Mouse (Mus musculus) hindbrain, embryonic 12.5 days (tissue): ENCODE results near the gene Ppil1. TPM values are rescaled to one million over a fixed set of nuclear protein-coding genes. Genes with fewer than 3 reads are reported as not detected.

Experiments
- ATAC-seq: fragments of 200-750 bp; cut with Nextera tagmentation; 2 replicates; pipeline ENCODE4 v1.8.0; 2017; ENCODE audit warnings: moderate TSS enrichment; ENCODE audit not compliant: low FRiP score
- H3K27ac ChIP-seq: fragments of 300-500 bp; sonication (generic); 2 replicates; pipeline ENCODE4 v1.5.1; 2016; ENCODE audit warnings: mild to moderate bottlenecking
- H3K27me3 ChIP-seq: fragments of 300-500 bp; sonication (generic); 2 replicates; pipeline ENCODE4 v1.6.1; 2016; ENCODE audit warnings: mild to moderate bottlenecking
- H3K36me3 ChIP-seq: fragments of 300-500 bp; sonication (generic); 2 replicates; pipeline ENCODE4 v1.6.1; 2016; ENCODE audit warnings: mild to moderate bottlenecking
- H3K4me1 ChIP-seq: fragments of 300-500 bp; sonication (generic); 2 replicates; pipeline ENCODE4 v1.6.1; 2016
- H3K4me2 ChIP-seq: fragments of 300-500 bp; sonication (generic); replicated peaks from 2 replicates; pipeline ENCODE4 v1.6.1; 2016; ENCODE audit warnings: mild to moderate bottlenecking
- H3K4me3 ChIP-seq: fragments of 300-500 bp; sonication (generic); 2 replicates; pipeline ENCODE4 v1.5.1; 2016; ENCODE audit warnings: mild to moderate bottlenecking
- H3K9ac ChIP-seq: fragments of 300-500 bp; sonication (generic); 2 replicates; pipeline ENCODE4 v1.6.1; 2016; ENCODE audit warnings: mild to moderate bottlenecking, moderate library complexity
- H3K9me3 ChIP-seq: fragments of 300-500 bp; sonication (generic); replicated peaks from 2 replicates; pipeline ENCODE4 v1.6.1; 2016; ENCODE audit warnings: mild to moderate bottlenecking
- WGBS: fragments of 180-500 bp; shearing (Covaris S2); methylation state at CpG from one replicate; pipeline ENCODE4 v1.1.7; 2016; 5-methylcytosine and 5-hydroxymethylcytosine counted together
- polyA plus RNA-seq: library from polyadenylated mRNA; unstranded; fragments of >200 nt; fragmentation: Nextera tagmentation; extraction: Ambion mirVana; gene quantifications from 2 replicates; pipeline ENCODE4 v1.2.1, GENCODE M21; 2016

The Ppil1 gene
- polyA plus RNA-seq, 1 experiment from 2014 or later = 105 TPM

DNA sequence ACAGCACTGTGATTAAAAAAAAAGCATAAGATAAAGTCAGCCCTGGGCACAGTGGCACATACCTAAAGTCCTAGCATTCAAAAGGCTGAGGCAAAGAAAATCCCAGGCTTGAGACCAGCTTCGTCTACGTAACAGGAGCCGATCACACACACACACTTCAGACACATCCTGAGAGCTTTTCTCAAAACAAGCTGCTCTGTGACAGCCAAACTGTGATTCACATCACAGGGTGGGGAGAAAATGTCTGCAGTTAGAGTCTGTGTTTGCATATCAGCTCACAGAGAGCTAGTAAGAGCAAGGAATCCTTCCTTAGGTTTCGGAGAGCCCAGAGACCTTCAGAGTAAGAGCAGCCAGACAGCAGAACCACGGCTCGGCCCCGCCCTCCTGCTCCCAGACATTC lies 36.9 kb upstream of the Ppil1 start:
- Histone ChIP-seq H3K36me3 (peaks cover 52% of the 10 kb centered on the region), H3K4me2 (no peak overlapping the region), H3K9me3 (no peaks in the 10 kb centered on the region), H3K27me3 (no peaks in the 10 kb centered on the region), H3K4me1 (peaks cover 21% of the 10 kb centered on the region), H3K9ac (no peak overlapping the region), H3K4me3 (no peak overlapping the region), H3K27ac (no peak overlapping the region)
- WGBS = 94% methylated on average over 7 of the region's 7 CpGs
- no peak for ATAC-seq

DNA sequence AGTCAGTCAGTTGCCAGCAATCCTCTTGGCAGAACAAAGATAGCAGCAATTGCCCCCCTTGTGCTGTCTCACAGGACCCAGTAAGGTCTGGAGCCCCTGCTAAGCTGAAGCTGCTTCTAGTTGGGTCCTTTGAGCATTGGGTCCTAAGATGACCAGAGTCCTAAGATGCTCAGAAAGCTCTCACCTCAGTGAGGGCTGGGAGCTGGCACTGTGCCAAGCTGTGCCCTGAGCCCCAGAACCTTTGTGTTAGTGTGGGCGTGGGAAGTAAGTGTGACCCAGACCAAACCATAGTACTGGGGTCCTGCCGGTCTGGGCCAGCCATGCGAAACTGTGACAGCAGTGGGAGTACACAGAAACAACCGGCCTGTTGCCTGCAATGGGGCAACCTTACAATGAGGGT lies 35.3 kb upstream of the Ppil1 start:
- WGBS = 93% methylated on average over 4 of the region's 4 CpGs

DNA sequence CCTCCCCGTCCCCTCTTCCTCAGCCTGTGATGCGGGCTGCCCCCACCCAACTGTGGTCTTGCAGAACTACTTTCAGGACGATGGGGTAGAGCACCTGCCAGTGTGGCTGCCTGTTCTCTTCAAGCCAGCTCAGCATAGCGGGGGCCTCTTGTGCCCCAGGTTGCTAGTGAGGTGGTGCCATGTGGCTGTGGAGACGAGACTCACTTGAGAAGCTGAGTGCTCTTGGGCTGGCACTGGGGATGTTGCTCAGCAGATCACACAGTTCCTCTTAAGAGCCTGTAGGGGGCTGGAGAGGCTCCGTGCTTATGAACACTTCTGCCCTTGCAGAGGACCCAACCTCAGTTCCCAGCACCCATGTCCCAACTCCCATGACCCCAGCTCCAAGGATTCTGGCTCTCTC lies 33.8 kb upstream of the Ppil1 start:
- WGBS = 88% methylated on average over 6 of the region's 6 CpGs
- H3K4me2 ChIP-seq = no peak overlapping the region

More for the DNA sequence above, 35.3 kb upstream of the Ppil1 start:
- H3K27ac ChIP-seq = no peak overlapping the region
- H3K4me3 ChIP-seq = no peak overlapping the region
- H3K4me2 ChIP-seq = no peak overlapping the region
- H3K9ac ChIP-seq = no peak overlapping the region
- H3K4me1 ChIP-seq = peaks cover 7% of the 10 kb centered on the region; the same call in 1 of the 2 replicates
- H3K27me3 ChIP-seq = no peaks in the 10 kb centered on the region
- no peak for ATAC-seq
- H3K9me3 ChIP-seq = no peaks in the 10 kb centered on the region
- H3K36me3 ChIP-seq = peaks cover 69% of the 10 kb centered on the region

DNA sequence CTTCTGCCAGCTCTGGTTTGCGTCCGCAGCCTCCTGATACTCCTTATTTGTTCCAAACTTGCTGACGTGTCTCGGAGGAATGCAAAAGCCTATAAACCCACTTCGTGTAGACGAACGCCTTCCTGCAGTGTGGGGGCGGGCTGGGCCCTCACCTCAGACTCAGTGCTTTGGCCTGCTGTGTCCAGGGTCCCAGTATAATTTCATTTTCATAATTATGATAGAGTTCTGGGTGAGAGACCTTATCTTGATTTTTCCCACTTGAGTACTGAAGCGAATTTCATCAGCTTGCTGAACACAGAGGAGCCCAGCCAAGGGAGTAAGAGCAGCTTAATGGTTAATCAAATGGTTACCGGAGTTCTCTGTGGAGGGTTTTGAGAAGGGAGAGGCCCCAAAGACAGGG lies 33.3 kb upstream of the Ppil1 start:
- Histone ChIP-seq H3K4me2 (no peak overlapping the region), H3K9me3 (no peaks in the 10 kb centered on the region), H3K9ac (no peak overlapping the region), H3K4me1 (0 out of 2 replicates have a peak, but pooled peaks cover 2% of the 10 kb centered on the region), H3K27ac (no peak overlapping the region), H3K4me3 (no peak overlapping the region), H3K27me3 (no peaks in the 10 kb centered on the region), H3K36me3 (peaks cover 79% of the 10 kb centered on the region)
- no peak for ATAC-seq
- WGBS = 74% methylated on average over 10 of the region's 10 CpGs

More for the DNA sequence above, 33.8 kb upstream of the Ppil1 start:
- H3K36me3 ChIP-seq = peaks cover 79% of the 10 kb centered on the region
- no peak overlapping the region for H3K4me3 ChIP-seq
- no peak for ATAC-seq
- 0 out of 2 replicates have a peak, but pooled peaks cover 3% of the 10 kb centered on the region for H3K4me1 ChIP-seq
- H3K27me3 ChIP-seq = no peaks in the 10 kb centered on the region
- no peak overlapping the region for H3K9ac ChIP-seq
- H3K9me3 ChIP-seq = no peaks in the 10 kb centered on the region
- H3K27ac ChIP-seq = no peak overlapping the region

DNA sequence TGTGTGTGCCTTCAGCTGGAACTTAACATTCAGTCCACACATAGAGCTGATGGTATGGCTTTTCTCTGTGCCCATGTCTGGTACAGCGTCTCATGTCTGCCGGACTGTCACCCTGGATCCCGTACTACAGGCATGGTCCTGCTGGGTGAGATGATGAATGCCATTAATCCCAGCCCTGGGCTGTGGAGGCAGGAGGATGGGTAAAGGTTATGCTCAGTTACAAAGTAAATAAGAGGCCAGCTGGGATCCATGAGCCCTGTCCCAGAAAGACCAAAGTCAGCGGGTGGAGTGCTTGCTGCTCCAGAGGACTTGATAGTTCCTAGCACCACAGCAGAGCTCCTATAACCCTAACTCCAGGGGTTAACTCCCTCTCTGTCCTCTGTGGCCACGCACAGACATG lies 31.8 kb upstream of the Ppil1 start:
- no peaks in the 10 kb centered on the region for H3K9me3 ChIP-seq
- no peak overlapping the region for H3K4me3 ChIP-seq
- peaks cover 69% of the 10 kb centered on the region for H3K36me3 ChIP-seq
- no peak overlapping the region for H3K9ac ChIP-seq
- no peak overlapping the region for H3K4me2 ChIP-seq
- ATAC-seq = no peak
- no peak overlapping the region for H3K27ac ChIP-seq
- H3K4me1 ChIP-seq = 0 out of 2 replicates have a peak, but pooled peaks cover 2% of the 10 kb centered on the region
- 73% methylated on average over 5 of the region's 5 CpGs for WGBS
- no peaks in the 10 kb centered on the region for H3K27me3 ChIP-seq

DNA sequence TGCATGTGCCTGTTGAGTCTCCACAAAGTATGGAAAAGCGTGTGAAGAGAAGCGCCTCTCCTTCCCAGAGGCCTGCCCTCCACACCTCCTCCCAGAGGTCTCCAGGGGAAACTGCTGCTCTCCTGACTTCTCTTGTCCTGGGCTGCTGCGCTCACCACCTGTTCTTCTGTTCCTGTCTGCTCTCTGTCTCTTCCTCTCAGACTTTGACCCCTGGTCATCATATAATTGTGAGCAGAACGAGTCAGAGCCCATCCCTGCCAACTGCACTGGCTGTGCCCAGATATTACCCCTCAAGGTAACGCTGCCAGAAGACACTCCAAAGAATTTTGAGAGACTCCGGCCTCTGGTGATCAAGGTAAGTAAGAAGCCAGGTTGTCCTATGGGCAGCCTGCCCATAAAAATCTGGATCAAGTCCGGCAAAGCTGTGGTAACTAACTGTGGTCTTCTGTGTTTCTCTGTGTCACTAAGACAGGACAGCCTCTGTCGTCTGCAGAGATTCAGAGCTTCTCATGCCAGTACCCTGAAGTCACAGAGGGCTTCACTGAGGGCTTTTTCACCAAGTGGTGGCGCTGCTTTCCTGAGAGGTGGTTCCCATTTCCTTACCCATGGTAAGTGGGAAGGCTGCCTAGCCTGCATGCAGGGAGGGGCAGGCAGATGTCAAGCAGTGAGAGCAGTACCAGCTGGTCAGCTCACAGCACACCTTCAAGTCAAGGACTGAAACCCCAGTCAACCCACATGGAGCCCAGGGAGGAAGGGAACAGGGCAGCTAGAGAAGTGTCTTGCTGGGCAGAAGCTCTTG lies 30.0 kb upstream of the Ppil1 start:
- Histone ChIP-seq H3K36me3 (peaks cover 53% of the 10 kb centered on the region), H3K4me1 (0 out of 2 replicates have a peak, but pooled peaks cover 2% of the 10 kb centered on the region), H3K9me3 (no peaks in the 10 kb centered on the region), H3K4me3 (no peak overlapping the region), H3K27ac (no peak overlapping the region), H3K4me2 (no peak overlapping the region), H3K27me3 (no peaks in the 10 kb centered on the region), H3K9ac (no peak overlapping the region)
- 81% methylated on average over 9 of the region's 9 CpGs for WGBS
- no peak for ATAC-seq

DNA sequence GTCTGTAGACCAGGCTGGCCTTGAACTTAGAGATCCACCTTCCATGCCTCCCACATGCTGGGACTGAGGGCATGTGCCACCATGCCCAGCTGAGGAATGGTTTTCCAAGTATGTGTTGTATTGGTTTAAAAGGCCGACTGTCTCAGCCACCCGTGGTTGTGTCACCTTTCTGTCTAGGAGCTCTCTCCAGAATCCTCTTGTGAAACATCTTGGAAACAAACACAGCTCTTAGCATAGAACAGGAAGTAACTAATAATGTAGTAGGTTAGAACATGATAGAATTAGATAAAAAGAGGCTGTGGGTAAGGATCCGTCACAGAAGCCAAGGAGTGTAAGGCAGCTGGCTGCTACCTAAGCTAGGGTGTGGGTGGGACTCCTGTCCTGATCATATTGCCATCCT lies 29.0 kb upstream of the Ppil1 start:
- Histone ChIP-seq H3K27ac (no peak overlapping the region), H3K4me1 (0 out of 2 replicates have a peak, but pooled peaks cover 2% of the 10 kb centered on the region), H3K4me3 (no peak overlapping the region), H3K4me2 (no peak overlapping the region), H3K9ac (no peak overlapping the region), H3K9me3 (no peaks in the 10 kb centered on the region), H3K27me3 (no peaks in the 10 kb centered on the region), H3K36me3 (peaks cover 46% of the 10 kb centered on the region)
- no peak for ATAC-seq
- WGBS = 85% methylated on average over 3 of the region's 3 CpGs

DNA sequence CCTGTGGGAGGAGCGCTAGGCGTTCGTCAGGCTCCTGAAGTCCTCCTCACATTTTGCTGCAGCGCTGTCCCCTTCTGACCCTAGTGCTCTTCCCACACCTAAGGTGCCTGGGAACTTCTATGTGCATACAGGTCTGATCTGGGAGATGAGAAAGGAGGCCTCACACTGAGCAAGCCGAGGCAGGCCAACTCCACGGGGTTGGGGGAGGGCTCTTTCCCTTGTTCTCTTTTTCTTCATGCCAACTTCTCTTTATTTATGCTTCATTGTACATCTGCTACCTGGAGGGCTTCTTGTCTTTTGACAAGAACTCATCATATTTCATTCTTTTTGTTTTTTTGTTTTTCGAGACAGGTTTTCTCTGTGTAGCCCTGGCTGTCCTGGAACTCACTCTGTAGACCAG lies 27.8 kb upstream of the Ppil1 start:
- H3K27me3 ChIP-seq = no peaks in the 10 kb centered on the region
- no peak overlapping the region for H3K4me2 ChIP-seq
- H3K9ac ChIP-seq = no peak overlapping the region
- ATAC-seq = no peak
- no peak overlapping the region for H3K27ac ChIP-seq
- H3K9me3 ChIP-seq = no peaks in the 10 kb centered on the region
- H3K4me3 ChIP-seq = no peak overlapping the region
- 85% methylated on average over 7 of the region's 7 CpGs for WGBS
- 0 out of 2 replicates have a peak, but pooled peaks cover 2% of the 10 kb centered on the region for H3K4me1 ChIP-seq
- H3K36me3 ChIP-seq = peaks cover 40% of the 10 kb centered on the region

DNA sequence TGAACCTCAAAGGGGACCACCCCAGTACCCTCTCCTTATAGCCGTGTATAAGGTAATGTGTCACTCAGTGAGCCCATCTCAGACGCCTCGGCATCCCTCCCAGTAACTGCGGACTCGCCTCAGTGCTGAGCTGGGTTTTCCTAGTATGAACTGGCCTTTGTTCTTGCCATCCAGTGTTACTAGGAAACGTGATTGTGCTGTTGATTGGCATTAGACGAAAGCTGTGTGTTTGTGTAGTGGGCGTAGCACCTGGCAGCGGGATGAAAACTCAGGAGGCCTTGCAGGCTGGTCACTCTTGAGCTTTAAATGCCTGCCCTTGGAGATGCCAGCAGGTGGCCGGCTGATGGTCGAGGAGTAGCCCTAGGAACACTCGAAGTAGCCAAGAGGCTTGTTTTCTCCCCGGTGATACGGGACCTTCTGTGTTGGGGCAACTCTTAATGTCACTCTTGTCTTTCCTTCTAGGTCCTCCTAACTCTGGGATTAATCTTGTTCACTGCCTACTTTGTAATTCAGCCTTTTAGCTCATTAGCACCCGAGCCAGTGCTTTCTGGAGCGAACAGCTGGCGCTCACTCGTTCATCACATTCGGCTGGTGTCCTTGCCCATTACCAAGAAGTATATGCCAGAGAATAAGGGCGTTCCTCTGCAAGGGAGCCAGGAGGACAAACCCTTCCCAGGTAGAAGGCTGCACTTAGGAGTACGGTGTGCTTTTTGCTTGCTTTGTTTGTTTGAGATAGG lies 18.4 kb upstream of the Ppil1 start:
- Histone ChIP-seq H3K27me3 (no peaks in the 10 kb centered on the region), H3K4me1 (no peaks in the 10 kb centered on the region), H3K9me3 (no peaks in the 10 kb centered on the region), H3K4me2 (no peak overlapping the region), H3K4me3 (no peak overlapping the region), H3K27ac (peak overlapping the region; percentile 14; the same call in 1 of the 2 replicates), H3K9ac (no peak overlapping the region), H3K36me3 (peaks cover 34% of the 10 kb centered on the region)
- ATAC-seq = no peak
- WGBS = 59% methylated on average over 21 of the region's 21 CpGs

DNA sequence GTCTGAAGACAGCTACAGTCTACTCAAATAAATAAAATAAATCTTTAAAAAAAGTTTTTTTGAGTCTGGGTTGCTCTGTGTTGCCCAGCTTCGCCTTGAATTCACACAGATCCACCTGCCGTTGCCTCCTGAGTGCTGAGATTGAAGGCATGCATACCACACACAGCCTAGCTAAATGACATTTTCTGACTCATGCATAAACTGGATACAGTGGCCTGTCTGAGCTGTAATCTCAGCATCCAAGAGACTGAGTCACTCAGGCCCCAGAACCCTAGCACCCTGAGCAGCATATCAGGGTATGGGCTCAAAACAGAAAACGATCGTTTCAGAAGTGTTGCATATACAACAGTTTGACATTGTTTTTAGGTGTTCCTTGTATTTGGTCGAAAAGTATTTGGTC lies 17.6 kb upstream of the Ppil1 start:
- ATAC-seq = no peak
- Histone ChIP-seq H3K4me3 (no peak overlapping the region), H3K36me3 (peaks cover 34% of the 10 kb centered on the region), H3K4me1 (0 out of 2 replicates have a peak, but pooled peaks cover 3% of the 10 kb centered on the region), H3K27ac (no peak overlapping the region), H3K4me2 (no peak overlapping the region), H3K9ac (no peak overlapping the region), H3K9me3 (no peaks in the 10 kb centered on the region), H3K27me3 (no peaks in the 10 kb centered on the region)
- WGBS = 89% methylated on average over 5 of the region's 5 CpGs

DNA sequence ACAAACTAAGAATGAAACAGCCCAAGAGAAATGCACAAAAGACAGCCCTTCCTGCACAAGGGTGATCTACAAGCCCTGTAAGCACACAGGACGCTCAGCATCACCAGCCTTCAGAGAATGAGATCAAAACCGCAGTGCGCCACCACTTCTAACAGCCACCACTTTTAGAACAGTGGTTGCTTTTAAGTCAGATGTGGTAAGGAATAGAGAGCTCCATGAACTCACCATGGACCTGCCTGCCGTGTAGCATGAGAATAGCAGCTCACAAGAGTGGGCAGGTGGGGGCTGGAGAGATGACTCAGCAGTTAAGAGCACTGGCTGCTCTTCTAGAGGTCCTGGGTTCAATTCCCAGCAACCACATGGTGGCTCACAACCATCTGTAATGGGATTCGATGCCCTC lies 16.4 kb upstream of the Ppil1 start:
- H3K9me3 ChIP-seq = no peaks in the 10 kb centered on the region
- H3K4me2 ChIP-seq = no peak overlapping the region
- H3K4me3 ChIP-seq = no peak overlapping the region
- no peak for ATAC-seq
- H3K9ac ChIP-seq = no peak overlapping the region
- no peak overlapping the region for H3K27ac ChIP-seq
- 91% methylated on average over 5 of the region's 5 CpGs for WGBS
- H3K4me1 ChIP-seq = 0 out of 2 replicates have a peak, but pooled peaks cover 3% of the 10 kb centered on the region
- H3K27me3 ChIP-seq = no peaks in the 10 kb centered on the region
- peaks cover 25% of the 10 kb centered on the region for H3K36me3 ChIP-seq

DNA sequence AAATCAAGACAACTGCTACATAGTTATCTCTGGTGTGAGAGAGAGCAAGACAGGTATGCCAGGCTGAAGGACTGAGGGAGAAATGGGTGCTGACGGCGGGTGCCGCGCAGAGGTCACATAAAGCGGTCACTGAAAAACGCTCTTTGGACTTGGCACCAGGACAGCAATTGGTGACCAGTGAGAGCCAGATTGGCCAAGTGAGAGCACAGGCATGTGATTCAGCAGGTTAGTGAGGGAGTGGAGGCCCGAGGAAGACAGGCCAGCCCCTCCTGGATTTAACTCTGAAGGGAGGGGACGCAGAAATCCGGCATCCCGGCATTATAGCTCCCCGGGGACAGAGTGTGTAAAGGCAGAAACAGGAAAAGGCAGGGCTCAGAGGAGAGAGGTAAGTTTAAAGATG lies 9.9 kb upstream of the Ppil1 start:
- H3K36me3 ChIP-seq = 0 out of 2 replicates have a peak, but pooled peaks cover 5% of the 10 kb centered on the region
- H3K27ac ChIP-seq = no peak overlapping the region
- H3K4me1 ChIP-seq = peaks cover 19% of the 10 kb centered on the region
- H3K4me3 ChIP-seq = no peak overlapping the region
- H3K4me2 ChIP-seq = no peak overlapping the region
- ATAC-seq = no peak
- H3K27me3 ChIP-seq = no peaks in the 10 kb centered on the region
- 77% methylated on average over 11 of the region's 11 CpGs for WGBS
- no peaks in the 10 kb centered on the region for H3K9me3 ChIP-seq
- H3K9ac ChIP-seq = no peak overlapping the region
